Mouse (Mus musculus) erythroblast, embryonic 14.5 days (primary cell): Measurements from ENCODE around the gene Fibcd1.

ENCODE experiments used
- GATA1 ChIP-seq: IDR thresholded peaks from 2 replicates; pipeline ENCODE4 v1.6.1; 2012; ENCODE audit warnings: low read length, inconsistent platforms, mixed read lengths
- TAL1 ChIP-seq: IDR thresholded peaks from 3 replicates; pipeline ENCODE4 v1.6.1; 2012; ENCODE audit warnings: low read length, inconsistent platforms, mixed read lengths

- TF ChIP-seq GATA1, result no peak
- TF ChIP-seq TAL1, result no peak
These were observed 48.9 kb downstream of the Fibcd1 start for GRCm38 (mm10) chr2:31796943-31797342.
